Mouse (Mus musculus) left cerebral cortex, adult 6 months (tissue): ENCODE measurements around the gene Epb41l3. TPM values are rescaled to one million over a fixed set of nuclear protein-coding genes. Genes with fewer than 3 reads are reported as not detected.

Experiments
- long read RNA-seq, 2 experiments: library from polyadenylated mRNA; unstranded; transcript quantifications; one replicate each; pipeline ENCODE4 v2.0.0; 2019 to 2020
- polyA plus RNA-seq: library from polyadenylated mRNA; unstranded; fragments of <200 nt; fragmentation: Nextera tagmentation; gene quantifications from 2 replicates; pipeline ENCODE4 v1.2.3, GENCODE M21; 2021

Gene Epb41l3
- 97.8 and 108 TPM in 2 replicates for polyA plus RNA-seq
- long read RNA-seq, experiment 1, full-length matches to known transcripts = 77 of 448 reads
- long read RNA-seq, experiment 1, partial matches to known transcripts = 84 of 448 reads
- long read RNA-seq, experiment 1, other reads (novel, unspliced or antisense) = 287 of 448 reads
- long read RNA-seq, experiment 2, full-length matches to known transcripts = 4 of 111 reads
- long read RNA-seq, experiment 2, partial matches to known transcripts = 51 of 111 reads
- long read RNA-seq, experiment 2, other reads (novel, unspliced or antisense) = 56 of 111 reads

GRCm38 (mm10) chr17:69075501-69076237 is at the start of gene Epb41l3:
Gene Epb41l3 (plus strand): TSS chr17:69075683.

Other genes with a start within 250 kb of the Epb41l3 start
- 1.4 and 3.8 TPM in 2 replicates for gene Tmem200c, start 249.1 kb upstream of the Epb41l3 start, polyA plus RNA-seq